Mouse (Mus musculus) ES-CJ7 (cell line): ENCODE results near the gene Htr2c.

ENCODE experiments used
- DNase-seq: peaks from one replicate; pipeline ENCODE4 v3.0.0; 2011; ENCODE audit warnings: low read depth, low spot score

The Htr2c gene

DNA sequence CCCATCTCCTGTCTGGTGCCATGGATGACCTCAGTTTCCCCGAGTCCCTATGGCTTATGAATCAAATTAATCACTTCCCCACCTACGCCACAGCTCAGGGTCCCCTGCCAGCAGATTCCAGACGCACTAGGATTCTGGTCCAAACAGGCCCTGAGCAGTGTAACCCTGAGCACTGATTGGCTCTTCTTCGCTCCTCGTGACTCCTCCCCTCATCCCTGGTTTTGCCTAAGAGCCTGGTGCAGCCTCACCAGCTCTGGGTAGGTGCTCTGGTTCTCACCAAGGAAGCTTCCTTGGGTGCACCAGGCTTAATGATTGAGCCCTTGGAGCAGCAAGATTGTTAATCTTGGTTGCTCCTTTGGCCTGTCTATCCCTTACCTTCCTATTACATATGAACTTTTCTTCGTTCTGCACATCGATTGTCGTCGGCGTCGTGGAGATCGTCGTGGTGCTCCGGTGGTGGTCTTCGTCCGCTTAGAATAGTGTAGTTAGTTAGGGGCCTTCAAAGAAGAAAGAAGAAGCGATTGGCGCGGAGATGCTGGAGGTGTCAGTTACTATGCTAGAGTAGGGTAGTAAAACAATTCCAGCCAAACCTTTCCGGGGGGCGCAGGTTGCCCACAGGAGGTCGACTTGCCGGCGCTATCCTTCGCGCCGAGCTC is at the start of gene Htr2c:
TSS of gene Htr2c (plus strand) at position 256 of the 656 bp plus-strand sequence.
- DNase-seq, result peak; percentile 14

DNA sequence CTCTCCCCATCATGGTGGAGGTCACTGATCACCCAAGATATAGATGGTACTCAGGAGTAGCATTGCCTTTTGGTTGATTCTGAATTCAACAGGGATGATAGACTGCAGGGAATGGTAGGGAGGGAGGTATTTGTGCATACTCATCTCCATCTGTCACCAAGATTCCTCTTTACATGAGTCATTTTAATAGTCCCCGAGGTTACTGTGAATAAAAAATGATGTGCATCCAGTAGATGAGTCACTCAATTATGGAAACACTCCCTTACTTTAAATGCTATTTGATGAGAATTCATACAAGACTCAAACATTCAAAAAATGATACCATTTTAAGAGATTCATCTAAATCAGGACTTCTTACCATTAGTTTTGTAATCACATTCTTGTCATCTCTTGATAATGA is 34.1 kb upstream of the Htr2c start:
- DNase-seq, result no peak

- DNase-seq, result no peak
Measured at GRCm38 (mm10) chrX:146936332-146936731, 26.0 kb upstream of the Htr2c start.

DNA sequence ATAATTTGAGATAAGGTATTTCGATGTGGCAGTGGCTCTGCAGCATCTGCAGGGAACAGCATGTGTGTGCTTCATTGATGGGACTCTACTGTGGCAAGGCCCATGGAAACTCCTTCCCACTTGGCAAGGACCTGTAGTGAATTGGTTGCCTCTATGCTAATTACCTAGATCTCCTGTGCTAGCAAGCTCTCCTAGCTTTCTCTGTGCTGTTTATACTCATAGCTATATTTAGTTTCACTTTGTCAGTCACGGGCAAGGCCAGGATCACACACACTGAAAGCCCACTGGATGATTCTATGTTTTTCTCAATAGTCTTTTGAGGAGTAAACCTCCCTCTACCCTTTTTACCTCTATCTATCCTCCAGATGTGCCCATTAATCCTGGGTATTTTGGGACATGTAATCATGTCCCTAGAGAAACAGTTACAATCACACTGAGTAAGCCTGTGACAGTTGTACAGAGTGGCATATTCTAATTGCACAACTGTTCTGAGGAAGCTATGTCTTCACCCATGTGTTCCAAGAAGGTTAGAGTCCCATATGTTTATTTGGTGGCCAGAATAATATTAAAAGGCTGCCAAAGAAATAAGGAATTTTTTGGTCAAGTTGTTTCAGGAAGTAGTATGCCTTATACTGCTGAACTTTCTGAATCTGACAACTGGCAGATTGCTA is 16.0 kb upstream of the Htr2c start:
- DNase-seq, result no peak

DNA sequence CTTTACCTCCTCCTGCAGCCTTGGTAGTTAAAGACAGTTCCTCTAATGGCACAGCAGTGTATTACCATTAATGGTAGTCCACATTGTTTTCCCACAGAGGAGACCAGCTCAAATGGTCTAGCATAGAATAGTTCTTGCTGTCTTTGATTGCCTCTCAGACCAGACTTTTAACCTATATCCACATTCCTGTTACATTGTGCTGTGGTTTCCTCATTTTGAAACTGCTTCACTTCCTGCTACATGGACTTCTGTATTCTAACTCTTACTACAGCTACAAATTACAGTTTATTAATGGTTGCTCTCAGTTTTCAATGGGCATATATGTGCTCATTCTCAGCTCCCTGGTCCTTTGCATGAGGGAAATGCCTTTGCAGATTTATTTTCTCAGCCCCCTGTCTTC is 15.3 kb upstream of the Htr2c start:
- no peak for DNase-seq

DNA sequence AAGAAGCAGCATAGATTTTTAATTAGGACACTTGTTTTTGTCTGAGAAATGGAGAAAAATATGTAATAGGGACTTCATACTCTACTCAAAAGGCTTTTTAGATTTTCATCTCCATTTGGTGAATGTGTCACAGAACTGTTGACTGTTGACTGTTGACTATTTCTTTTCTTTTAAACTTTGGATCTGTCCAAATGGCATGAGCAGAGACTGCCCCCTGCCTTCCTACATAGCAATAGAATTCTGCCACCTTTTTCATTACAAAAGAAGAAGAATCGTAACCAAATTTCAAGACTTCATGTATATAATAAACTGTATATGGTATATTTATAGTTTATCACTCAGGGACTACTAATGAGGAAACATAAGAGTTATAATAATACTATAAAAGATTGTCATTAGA is 3.7 kb upstream of the Htr2c start:
- no peak for DNase-seq

DNA sequence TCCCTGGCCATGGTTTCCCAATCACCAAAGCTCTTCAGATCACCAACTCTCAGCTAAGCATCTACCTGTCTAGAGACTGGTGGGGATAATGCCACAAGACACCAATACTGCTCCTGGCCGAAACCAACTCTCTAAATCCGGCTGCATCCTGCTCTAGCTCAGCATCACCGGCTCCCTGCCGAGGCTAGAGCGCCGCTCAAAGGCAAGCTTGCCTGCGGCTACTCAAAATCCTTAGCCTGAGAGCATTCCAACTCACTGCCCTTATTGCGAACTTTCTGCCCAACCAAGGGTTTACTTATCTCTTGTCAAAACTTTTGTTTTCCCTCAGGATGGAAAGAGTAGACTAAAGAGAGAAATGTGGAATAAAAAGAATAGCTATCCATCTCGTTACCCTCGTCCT is 2.4 kb upstream of the Htr2c start:
- DNase-seq, result peak; percentile 17

GRCm38 (mm10) chrX:146962914-146963547 is 718 bp downstream of the Htr2c start:
- peak; percentile 2 for DNase-seq

- peak; percentile 14 for DNase-seq
Measured at GRCm38 (mm10) chrX:146979931-146980330, 17.6 kb downstream of the Htr2c start.

DNA sequence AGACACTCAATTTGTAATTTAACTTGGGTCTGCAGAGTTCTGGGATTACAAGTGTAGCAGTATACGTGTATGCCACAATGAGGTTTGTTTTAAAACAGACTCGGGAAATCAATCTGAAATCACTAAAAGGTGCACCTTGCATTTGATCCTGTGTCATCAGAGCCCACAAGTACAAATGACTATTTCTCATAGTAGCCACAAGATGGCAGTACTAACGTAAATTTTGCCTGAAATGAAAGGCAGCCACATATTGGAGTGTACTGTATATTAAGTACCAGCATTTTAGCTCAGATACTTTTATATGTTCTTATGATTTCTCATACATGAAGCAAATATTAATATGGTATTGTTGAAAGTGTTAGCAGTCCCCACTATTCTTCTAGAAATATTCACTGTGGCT is 93.4 kb downstream of the Htr2c start:
- DNase-seq, result peak; percentile 32

- no peak for DNase-seq
Measured at GRCm38 (mm10) chrX:147071622-147072021, 109.3 kb downstream of the Htr2c start.

DNA sequence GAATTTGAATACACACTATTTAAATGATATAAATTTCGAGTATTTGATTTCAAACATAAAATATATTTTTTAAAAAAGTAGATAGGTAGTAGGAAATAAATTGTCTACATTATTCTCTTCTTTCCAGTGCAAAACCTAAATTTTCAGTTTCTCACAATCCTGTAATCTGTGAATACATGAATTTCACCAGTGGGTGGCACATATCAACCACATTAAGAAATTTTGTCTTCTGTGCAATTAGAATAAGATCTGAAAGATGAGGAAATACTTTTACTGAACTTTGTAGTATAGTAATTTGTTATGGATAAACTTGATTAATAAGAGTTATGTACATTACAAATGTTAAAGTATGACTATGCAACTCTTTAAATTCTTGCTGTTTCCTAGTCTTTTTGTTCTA is 156.8 kb downstream of the Htr2c start:
- no peak for DNase-seq

DNA sequence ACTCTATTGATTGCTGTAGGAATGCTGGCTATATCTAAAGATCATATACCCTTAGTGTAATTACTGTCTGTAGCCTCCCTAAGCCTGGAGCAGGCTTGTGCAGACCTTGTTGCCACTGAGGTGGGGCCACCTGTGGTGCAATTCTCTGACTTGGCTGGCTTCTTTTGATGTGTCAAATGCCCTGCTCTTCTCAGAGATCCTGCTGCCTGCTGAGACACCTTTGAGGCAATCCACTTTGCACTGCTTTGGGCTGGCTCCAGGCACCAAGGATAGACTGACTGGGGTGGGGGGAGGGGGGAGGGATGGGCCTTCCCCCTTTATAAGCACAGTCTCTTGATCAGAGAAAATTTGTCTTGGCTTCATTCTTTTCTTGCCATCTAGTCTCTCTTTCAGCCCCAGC is 252.9 kb downstream of the Htr2c start:
- peak; percentile 78 for DNase-seq

DNA sequence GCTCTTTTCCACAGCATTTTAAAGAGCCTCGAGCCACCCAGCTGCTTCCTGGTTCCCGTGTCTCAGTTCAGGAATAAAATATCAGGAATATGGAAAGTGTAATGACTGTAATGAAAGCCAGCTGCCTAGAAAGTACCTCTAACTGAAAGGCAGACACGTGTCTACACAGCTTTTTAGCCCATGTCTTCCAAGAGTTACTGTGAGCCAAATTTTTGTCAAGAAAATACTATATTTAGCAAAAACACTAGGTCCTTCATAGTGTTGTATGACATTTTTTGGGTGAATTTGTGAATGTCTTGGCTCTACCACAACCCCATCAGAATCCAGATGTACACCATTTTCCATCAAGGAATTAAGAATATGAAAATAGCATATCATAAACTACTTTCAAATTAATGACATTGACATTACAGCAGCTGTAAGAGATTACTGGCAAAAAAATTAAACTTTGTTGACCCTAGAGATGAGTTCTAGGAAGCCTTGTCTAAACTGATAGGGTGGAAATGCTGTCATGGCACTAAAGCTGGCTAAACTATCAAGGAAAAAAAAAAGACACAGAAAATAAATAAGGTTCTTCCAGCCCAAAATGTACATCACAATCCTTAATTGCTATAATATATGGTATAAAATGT is 255.2 kb downstream of the Htr2c start:
- no peak for DNase-seq

DNA sequence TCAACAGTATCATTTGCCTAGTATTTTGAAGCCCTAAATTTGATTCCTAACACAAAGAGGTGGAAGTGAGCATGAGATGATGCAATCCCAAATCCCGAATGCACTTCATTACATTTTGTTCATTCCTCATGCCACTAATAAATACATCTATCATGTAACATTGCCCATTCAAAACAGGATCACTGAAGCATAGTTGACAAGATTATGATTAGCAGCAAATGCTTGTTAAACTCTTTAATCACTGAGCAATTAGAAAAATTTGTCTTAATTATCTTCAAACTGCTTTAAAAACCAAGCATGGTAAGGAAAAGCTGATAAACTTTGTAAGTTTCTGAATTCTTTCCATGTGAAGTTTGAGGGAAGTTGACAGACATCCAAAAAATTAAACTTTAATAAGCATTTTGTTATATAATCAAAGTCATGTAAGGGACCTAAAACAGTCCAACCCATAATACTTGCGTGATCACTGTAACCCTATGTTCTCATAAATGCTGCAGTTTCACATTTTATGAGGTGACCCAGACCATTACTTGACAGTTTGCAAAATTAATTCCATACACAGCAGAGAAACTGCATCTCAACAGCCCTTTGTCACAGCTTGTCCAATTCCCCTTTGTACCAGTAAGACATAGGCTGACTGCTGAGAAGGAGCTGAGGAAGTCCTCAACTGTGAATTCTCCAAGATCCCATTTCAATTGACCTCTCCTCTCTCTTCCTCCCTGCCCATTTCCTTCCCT is 276.7 kb downstream of the Htr2c start:
- no peak for DNase-seq
